Mouse (Mus musculus): ENCODE results near the gene Gm44965.
A peak's percentile ranks its signal among the peaks of the same experiment; 100 is the strongest.

DNA sequence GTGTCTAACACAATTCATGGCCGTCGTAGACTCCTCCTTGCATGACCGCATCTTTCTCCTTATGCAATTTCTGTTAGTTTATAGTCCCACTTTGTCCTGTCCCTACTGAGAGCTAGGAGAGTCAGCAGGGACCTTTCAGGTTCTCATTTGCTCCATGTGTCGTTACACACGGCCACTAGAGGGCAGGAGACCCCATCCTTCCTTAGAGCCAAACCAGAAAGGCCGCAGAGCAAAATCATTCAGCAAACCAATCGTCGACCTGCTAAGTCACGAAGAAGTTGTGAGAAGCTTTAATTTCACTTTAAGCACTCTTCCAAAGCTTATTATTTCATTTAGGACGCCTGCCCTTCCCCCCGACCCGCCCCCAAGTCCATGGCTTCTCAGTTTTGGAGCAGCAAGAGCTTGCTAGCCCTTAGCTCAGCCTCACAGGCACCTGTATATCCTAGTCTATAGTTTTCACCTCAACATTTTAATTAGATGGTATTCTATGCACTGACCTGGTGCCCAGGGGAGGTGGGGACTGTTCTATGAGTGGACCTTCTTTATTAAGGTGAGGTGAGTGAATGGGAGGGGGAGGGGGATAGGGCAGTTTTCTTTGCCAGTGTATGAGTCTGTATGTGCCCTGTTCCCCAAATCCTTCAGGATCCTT lies 52.0 kb downstream of the Gm44965 start:
- peak; percentile 94 for TF ChIP-seq CTCF (conservative IDR thresholded peaks at IDR 0.05; ENCODE audit: insufficient read depth, insufficient read length, low read depth, low read length)
- TF ChIP-seq POLR2A (IDR thresholded peaks at IDR 0.05; ENCODE audit: low read depth, low read length): no peak
